Mouse (Mus musculus) liver, postnatal 0 days (tissue): Measurements from ENCODE around the gene Pepd.
A peak's percentile ranks its signal among the peaks of the same experiment; 100 is the strongest.

ENCODE experiments used
- CTCF ChIP-seq: sonication (generic); IDR thresholded peaks from 2 replicates; pipeline ENCODE4 v1.5.1; 2016; ENCODE audit warnings: antibody characterized with exemption, low read depth
- EP300 ChIP-seq: IDR thresholded peaks from 2 replicates; pipeline ENCODE4 v1.6.1; 2016; ENCODE audit warnings: antibody characterized with exemption, low read depth, mild to moderate bottlenecking

GRCm38 (mm10) chr7:35026838-35027291 lies 114.7 kb downstream of the Pepd start:
- TF ChIP-seq CTCF: peak; percentile 66
- TF ChIP-seq EP300: no peak
